ENCODE assay signal across 12 mouse cellular contexts in genomic region chr15:98691486-98692147, GRCm38 (mm10). TPM values are rescaled to one million over a fixed set of nuclear protein-coding genes. Genes with fewer than 3 reads are reported as not detected.
DNase-seq lines count a peak whose midpoint lies in the region; ATAC-seq and TF ChIP-seq lines count a peak whose summit lies in the region.
"Had no signal": no experiment of that assay in that cellular context is flagged by ENCODE, and none has a peak within 500 bp of the region (broad histone marks: within the 10 kb centered on the region; RNA-seq: fewer than 3 reads in every experiment).

No protein-coding gene starts in this region.

- WGBS in intestine, embryonic 15.5 days, result 63% methylated on average over 7 of the region's 7 CpGs
- WGBS in intestine, postnatal 0 days, result 67% methylated on average over 7 of the region's 7 CpGs
- 10% methylated on average over 7 of the region's 7 CpGs for WGBS in hindbrain, embryonic 14.5 days
- WGBS in neural tube, embryonic 13.5 days, result 9% methylated on average over 7 of the region's 7 CpGs
- WGBS in liver, embryonic 12.5 days (ENCODE audit: insufficient replicate concordance), result 73% methylated on average over 7 of the region's 7 CpGs

- H3K9ac ChIP-seq in intestine, embryonic 15.5 days, result no peak overlapping the region
- H3K9ac ChIP-seq in intestine, postnatal 0 days (ENCODE audit: low read depth, low read length), result no peak overlapping the region
- H3K9ac ChIP-seq in hindbrain, embryonic 14.5 days, result peak overlapping the region; percentile 20; the same call in 1 of the 2 replicates
- H3K9ac ChIP-seq in neural tube, embryonic 13.5 days, result no peak overlapping the region
- no peak overlapping the region for H3K9ac ChIP-seq in liver, embryonic 12.5 days
- H3K9ac ChIP-seq: lung, embryonic 14.5 days had no signal

- H3K4me1 ChIP-seq in intestine, embryonic 15.5 days (replicated peaks), result no peaks in the 10 kb centered on the region; the same call in 1 of the 2 replicates
- no peaks in the 10 kb centered on the region for H3K4me1 ChIP-seq in intestine, postnatal 0 days (replicated peaks; ENCODE audit: control insufficient read depth, insufficient read depth, low read length)
- peaks cover 16% of the 10 kb centered on the region for H3K4me1 ChIP-seq in hindbrain, embryonic 14.5 days (replicated peaks; ENCODE audit: control insufficient read depth, insufficient read depth, low read length)
- peaks cover 16% of the 10 kb centered on the region for H3K4me1 ChIP-seq in neural tube, embryonic 13.5 days (replicated peaks)
- 0 out of 2 replicates have a peak, but pooled peaks cover 7% of the 10 kb centered on the region for H3K4me1 ChIP-seq in liver, embryonic 12.5 days

- H3K27ac ChIP-seq in intestine, embryonic 15.5 days, result peak overlapping the region; percentile 38; the same call in 1 of the 2 replicates
- H3K27ac ChIP-seq in intestine, postnatal 0 days (ENCODE audit: low read depth, low read length), result no peak overlapping the region
- H3K27ac ChIP-seq in hindbrain, embryonic 14.5 days, result 0 out of 2 replicates have a peak overlapping the region, but pooled peaks have one; percentile 20
- H3K27ac ChIP-seq in neural tube, embryonic 13.5 days (replicated peaks), result no peak overlapping the region
- no peak overlapping the region for H3K27ac ChIP-seq in liver, embryonic 12.5 days

- H3K9me3 ChIP-seq in intestine, embryonic 15.5 days, result no peaks in the 10 kb centered on the region
- H3K9me3 ChIP-seq in intestine, postnatal 0 days (ENCODE audit: control insufficient read depth), result no peaks in the 10 kb centered on the region
- no peaks in the 10 kb centered on the region for H3K9me3 ChIP-seq in hindbrain, embryonic 14.5 days (ENCODE audit: control insufficient read depth, low read length)
- no peaks in the 10 kb centered on the region for H3K9me3 ChIP-seq in neural tube, embryonic 13.5 days
- no peaks in the 10 kb centered on the region for H3K9me3 ChIP-seq in liver, embryonic 12.5 days (replicated peaks)

- DNase-seq in embryo, embryonic 10 days (ENCODE audit: low spot score), result peak; percentile 78
- peak; percentile 55 for DNase-seq in hindbrain, embryonic 14.5 days (ENCODE audit: low spot score)
- no peak for DNase-seq in gastrocnemius, adult 18-20 months (ENCODE audit: low spot score)
- DNase-seq in cerebellum, postnatal 36 days, result no peak
- DNase-seq: cerebellum, adult 8-10 months had no signal

- H3K4me3 ChIP-seq in intestine, embryonic 15.5 days (replicated peaks), result no peak overlapping the region
- H3K4me3 ChIP-seq in intestine, postnatal 0 days (ENCODE audit: low read depth, low read length), result no peak overlapping the region
- H3K4me3 ChIP-seq in hindbrain, embryonic 14.5 days (replicated peaks; ENCODE audit: low read length), result no peak overlapping the region
- H3K4me3 ChIP-seq in neural tube, embryonic 13.5 days, result no peak overlapping the region
- H3K4me3 ChIP-seq in liver, embryonic 12.5 days, result no peak overlapping the region

- no peak overlapping the region for H3K4me2 ChIP-seq in intestine, embryonic 15.5 days (replicated peaks)
- H3K4me2 ChIP-seq in intestine, postnatal 0 days (replicated peaks; ENCODE audit: low read depth), result no peak overlapping the region
- no peak overlapping the region; the same call in 1 of the 2 replicates for H3K4me2 ChIP-seq in hindbrain, embryonic 14.5 days (replicated peaks)
- peak overlapping the region; percentile 9; the same call in 1 of the 2 replicates for H3K4me2 ChIP-seq in neural tube, embryonic 13.5 days
- no peak overlapping the region for H3K4me2 ChIP-seq in liver, embryonic 12.5 days

- ATAC-seq in intestine, embryonic 15.5 days, result no peak
- no peak for ATAC-seq in intestine, postnatal 0 days
- ATAC-seq in hindbrain, embryonic 14.5 days (ENCODE audit: low FRiP score), result 0 out of 2 replicates have a peak, but pooled peaks have one; percentile 21
- ATAC-seq in neural tube, embryonic 13.5 days (ENCODE audit: low read depth), result peak; percentile 65
- no peak for ATAC-seq in liver, embryonic 12.5 days
- ATAC-seq: inflammation-experienced regulatory T-cells, adult 6 months had no signal

- H3K27me3 ChIP-seq in intestine, embryonic 15.5 days (replicated peaks), result no peaks in the 10 kb centered on the region
- H3K27me3 ChIP-seq in intestine, postnatal 0 days (replicated peaks; ENCODE audit: control insufficient read depth, insufficient read depth, low read length), result no peaks in the 10 kb centered on the region
- no peaks in the 10 kb centered on the region for H3K27me3 ChIP-seq in hindbrain, embryonic 14.5 days (ENCODE audit: control insufficient read depth, insufficient read depth, low read length)
- 0 out of 2 replicates have a peak, but pooled peaks cover 3% of the 10 kb centered on the region for H3K27me3 ChIP-seq in neural tube, embryonic 13.5 days
- peaks cover 72% of the 10 kb centered on the region for H3K27me3 ChIP-seq in liver, embryonic 12.5 days (replicated peaks)

- no peaks in the 10 kb centered on the region for H3K36me3 ChIP-seq in intestine, embryonic 15.5 days
- H3K36me3 ChIP-seq in intestine, postnatal 0 days (ENCODE audit: control insufficient read depth, insufficient read depth), result no peaks in the 10 kb centered on the region
- no peaks in the 10 kb centered on the region for H3K36me3 ChIP-seq in hindbrain, embryonic 14.5 days (replicated peaks; ENCODE audit: control insufficient read depth, insufficient read depth)
- no peaks in the 10 kb centered on the region for H3K36me3 ChIP-seq in neural tube, embryonic 13.5 days
- no peaks in the 10 kb centered on the region for H3K36me3 ChIP-seq in liver, embryonic 12.5 days

- no peak for TF ChIP-seq CTCF in intestine, postnatal 0 days (IDR thresholded peaks at IDR 0.05; ENCODE audit: low read depth)

RNA-seq across cellular contexts. Expression of gene Rnd1, which starts 14.4 kb away (rescaled TPM):
- polyA plus RNA-seq in intestine, embryonic 15.5 days (2015; fragmentation: Nextera tagmentation; extraction: Ambion mirVana), result 0.97 and 1.1 TPM in 2 replicates
- 1.1 and 1.4 TPM in 2 replicates for polyA plus RNA-seq in intestine, postnatal 0 days (2015; fragmentation: Nextera tagmentation; extraction: Ambion mirVana)
- polyA plus RNA-seq in hindbrain, embryonic 14.5 days (2014; fragmentation: Nextera tagmentation; extraction: Ambion mirVana), result 6.0 and 6.1 TPM in 2 replicates
- 6.2 and 7.4 TPM in 2 replicates for polyA plus RNA-seq in neural tube, embryonic 13.5 days (2015; fragmentation: Nextera tagmentation; extraction: Ambion mirVana)
- polyA plus RNA-seq in liver, embryonic 12.5 days (2016; fragmentation: Nextera tagmentation; extraction: Ambion mirVana), result 0.30 and 0.50 TPM in 2 replicates
- total RNA-seq in gastrocnemius, adult 18-20 months (2021), result 1 to 10 TPM; 2.8 to 3.2 TPM

RNA-seq across cellular contexts. Expression of gene Ccdc65, which starts 16.4 kb away (rescaled TPM):
- 0.67 and 0.92 TPM in 2 replicates for polyA plus RNA-seq in intestine, embryonic 15.5 days (2015; fragmentation: Nextera tagmentation; extraction: Ambion mirVana)
- polyA plus RNA-seq in intestine, postnatal 0 days (2015; fragmentation: Nextera tagmentation; extraction: Ambion mirVana), result 0.27 and 0.38 TPM in 2 replicates
- 5.6 and 6.6 TPM in 2 replicates for polyA plus RNA-seq in hindbrain, embryonic 14.5 days (2014; fragmentation: Nextera tagmentation; extraction: Ambion mirVana)
- polyA plus RNA-seq in neural tube, embryonic 13.5 days (2015; fragmentation: Nextera tagmentation; extraction: Ambion mirVana), result 2.2 and 4.1 TPM in 2 replicates
- 0.06 TPM in 1 of 2 replicates, not detected in the other for polyA plus RNA-seq in liver, embryonic 12.5 days (2016; fragmentation: Nextera tagmentation; extraction: Ambion mirVana)
- total RNA-seq in gastrocnemius, adult 18-20 months (2021), result not detected
- polyA plus RNA-seq: inflammation-experienced regulatory T-cells, adult 6 months; spleen, adult 2 months had no signal

RNA-seq across cellular contexts. Expression of gene Ddx23, which starts 28.9 kb away (rescaled TPM):
- polyA plus RNA-seq in intestine, embryonic 15.5 days (2015; fragmentation: Nextera tagmentation; extraction: Ambion mirVana), result 23.3 and 23.7 TPM in 2 replicates
- 9.0 and 11.7 TPM in 2 replicates for polyA plus RNA-seq in intestine, postnatal 0 days (2015; fragmentation: Nextera tagmentation; extraction: Ambion mirVana)
- polyA plus RNA-seq in hindbrain, embryonic 14.5 days (2014; fragmentation: Nextera tagmentation; extraction: Ambion mirVana), result 22.5 and 24.2 TPM in 2 replicates
- 20.5 and 21.7 TPM in 2 replicates for polyA plus RNA-seq in neural tube, embryonic 13.5 days (2015; fragmentation: Nextera tagmentation; extraction: Ambion mirVana)
- polyA plus RNA-seq in liver, embryonic 12.5 days (2016; fragmentation: Nextera tagmentation; extraction: Ambion mirVana), result 15.9 and 16.2 TPM in 2 replicates
- 10 to 100 TPM; 65.7 to 83.1 TPM for total RNA-seq in gastrocnemius, adult 18-20 months (2021)

RNA-seq across cellular contexts. Expression of gene Fkbp11, which starts 36.4 kb away (rescaled TPM):
- polyA plus RNA-seq in intestine, embryonic 15.5 days (2015; fragmentation: Nextera tagmentation; extraction: Ambion mirVana), result 68.0 and 117 TPM in 2 replicates
- polyA plus RNA-seq in intestine, postnatal 0 days (2015; fragmentation: Nextera tagmentation; extraction: Ambion mirVana), result 30.9 and 32.4 TPM in 2 replicates
- 6.4 and 7.2 TPM in 2 replicates for polyA plus RNA-seq in hindbrain, embryonic 14.5 days (2014; fragmentation: Nextera tagmentation; extraction: Ambion mirVana)
- polyA plus RNA-seq in neural tube, embryonic 13.5 days (2015; fragmentation: Nextera tagmentation; extraction: Ambion mirVana), result 8.1 and 10.9 TPM in 2 replicates
- polyA plus RNA-seq in liver, embryonic 12.5 days (2016; fragmentation: Nextera tagmentation; extraction: Ambion mirVana), result 83.5 and 90.2 TPM in 2 replicates
- total RNA-seq in gastrocnemius, adult 18-20 months (2021), result 1 to 10 TPM in 1 of 2 experiments, under 1 TPM in 1; 0.80 to 1.1 TPM

Comparison
In these comparisons a context has a peak if more than half of its experiments do, and no peak if none do; other contexts are left out.
1. H3K27ac ChIP-seq: peak in intestine, embryonic 15.5 days (single experiment) and hindbrain, embryonic 14.5 days (single experiment); none in intestine, postnatal 0 days (single experiment), neural tube, embryonic 13.5 days (single experiment) and liver, embryonic 12.5 days (single experiment).
2. ATAC-seq: peak in hindbrain, embryonic 14.5 days (single experiment) and neural tube, embryonic 13.5 days (single experiment); none in intestine, embryonic 15.5 days (single experiment), intestine, postnatal 0 days (single experiment) and liver, embryonic 12.5 days (single experiment).
3. DNase-seq: peak in embryo, embryonic 10 days (single experiment) and hindbrain, embryonic 14.5 days (single experiment); none in gastrocnemius, adult 18-20 months (single experiment) and cerebellum, postnatal 36 days (0 of 2).